Mouse (Mus musculus): Measurements from ENCODE around the gene Wdr5. TPM values are rescaled to one million over a fixed set of nuclear protein-coding genes. Genes with fewer than 3 reads are reported as not detected.

The Wdr5 gene
- polyA plus RNA-seq (2015; fragmentation: Nextera tagmentation; extraction: Ambion mirVana), result 49.6 and 50.2 TPM in 2 replicates

- Histone ChIP-seq H3K36me3 (peaks cover 11% of the 10 kb centered on the region), H3K4me1 (replicated peaks) (peaks cover 23% of the 10 kb centered on the region), H3K27ac (peak within 1 kb of the TSS; percentile 78), H3K9me3 (no peaks in the 10 kb centered on the region), H3K9ac (peak within 1 kb of the TSS; percentile 85), H3K27me3 (replicated peaks) (no peaks in the 10 kb centered on the region), H3K4me2 (replicated peaks) (peak within 1 kb of the TSS; percentile 92), H3K4me3 (replicated peaks) (peak within 1 kb of the TSS; percentile 88)
- under 1% methylated on average over 57 of the region's 57 CpGs for WGBS
- ATAC-seq, result peak; percentile 93
Observed at GRCm38 (mm10) chr2:27514639-27515328, at the start of gene Wdr5. Gene Wdr5 (plus strand): TSS chr2:27515157.

DNA sequence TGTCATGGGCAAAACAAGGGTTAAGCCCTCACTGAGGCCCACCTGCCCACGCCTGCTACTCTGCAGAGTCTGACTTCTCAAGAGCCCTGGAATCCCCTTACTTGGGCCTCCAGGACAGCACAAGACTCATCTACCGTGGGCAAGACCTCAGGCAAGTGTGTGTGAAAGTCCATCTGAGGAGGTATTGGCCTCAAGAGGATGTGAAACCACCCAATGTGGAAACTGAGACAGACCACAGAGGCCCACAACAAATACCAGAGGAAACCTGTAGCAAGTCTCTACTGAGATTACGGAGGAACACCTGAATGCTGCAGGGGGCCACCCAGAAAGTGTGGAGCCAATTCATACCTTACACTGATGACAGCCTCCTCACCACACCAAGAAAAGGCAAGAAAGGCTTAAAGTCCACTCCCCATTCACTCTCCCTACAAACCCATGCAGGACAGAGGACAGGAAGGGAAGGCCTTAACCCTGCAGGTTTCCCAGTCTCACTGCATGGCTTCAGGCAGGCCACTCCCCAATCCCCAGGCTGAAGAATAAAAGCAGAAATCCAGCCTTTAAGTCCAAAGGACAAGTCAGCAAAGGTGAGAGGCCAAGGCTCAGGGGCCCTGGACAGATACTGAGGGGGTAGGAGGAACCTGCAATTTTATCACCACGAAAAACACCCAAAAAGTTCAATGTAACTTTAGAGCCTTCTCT is 45.5 kb upstream of the Wdr5 start:
- H3K4me3 ChIP-seq (replicated peaks), result no peak overlapping the region
- H3K36me3 ChIP-seq, result peaks cover 5% of the 10 kb centered on the region
- peak overlapping the region; percentile 32 for H3K4me2 ChIP-seq (replicated peaks)
- no peaks in the 10 kb centered on the region for H3K9me3 ChIP-seq
- no peaks in the 10 kb centered on the region for H3K27me3 ChIP-seq (replicated peaks)
- peak overlapping the region; percentile 2; the same call in 1 of the 2 replicates for H3K9ac ChIP-seq
- WGBS, result 53% methylated on average over 4 of the region's 4 CpGs
- H3K4me1 ChIP-seq (replicated peaks), result peaks cover 65% of the 10 kb centered on the region
- peak overlapping the region; percentile 57 for H3K27ac ChIP-seq
- ATAC-seq, result peak; percentile 45; the same call in 1 of the 2 replicates

GRCm38 (mm10) chr2:27469991-27470355 is 45.0 kb upstream of the Wdr5 start:
- Histone ChIP-seq H3K27me3 (replicated peaks) (no peaks in the 10 kb centered on the region), H3K9ac (0 out of 2 replicates have a peak overlapping the region, but pooled peaks have one; percentile 8), H3K4me3 (replicated peaks) (no peak overlapping the region), H3K4me1 (replicated peaks) (peaks cover 65% of the 10 kb centered on the region), H3K4me2 (replicated peaks) (peak overlapping the region; percentile 32; the same call in 1 of the 2 replicates), H3K27ac (peak overlapping the region; percentile 57; the same call in 1 of the 2 replicates), H3K9me3 (no peaks in the 10 kb centered on the region), H3K36me3 (peaks cover 4% of the 10 kb centered on the region)
- ATAC-seq, result no peak
- 52% methylated on average over 3 of the region's 3 CpGs for whole genome bisulfite sequencing

DNA sequence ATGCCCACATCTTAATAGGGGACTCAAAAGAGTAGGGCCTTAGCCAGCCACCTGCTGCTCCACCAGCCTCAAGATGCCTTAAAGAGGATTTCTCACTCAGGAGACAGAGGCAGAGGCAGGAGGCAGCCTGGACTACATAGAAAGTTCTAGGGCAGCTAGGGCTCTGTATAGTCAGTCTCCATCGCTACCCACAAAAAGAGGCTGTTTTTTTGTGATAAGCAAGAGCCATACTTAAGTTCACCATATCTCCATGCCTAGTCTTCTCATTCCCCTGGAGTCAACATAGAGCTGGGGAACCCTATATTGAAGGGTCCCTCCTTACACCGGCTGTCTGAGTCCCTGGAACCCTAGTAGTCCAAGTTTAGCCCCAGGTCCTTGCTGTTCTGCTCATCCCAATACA is 44.4 kb upstream of the Wdr5 start:
- Histone ChIP-seq H3K4me3 (replicated peaks) (no peak overlapping the region), H3K27me3 (replicated peaks) (no peaks in the 10 kb centered on the region), H3K27ac (0 out of 2 replicates have a peak overlapping the region, but pooled peaks have one; percentile 57), H3K4me1 (replicated peaks) (peaks cover 65% of the 10 kb centered on the region), H3K9ac (0 out of 2 replicates have a peak overlapping the region, but pooled peaks have one; percentile 8), H3K9me3 (no peaks in the 10 kb centered on the region), H3K36me3 (peaks cover 4% of the 10 kb centered on the region), H3K4me2 (replicated peaks) (peak overlapping the region; percentile 32; the same call in 1 of the 2 replicates)
- no peak for ATAC-seq
- WGBS, result 91% methylated on average over 2 of the region's 2 CpGs

GRCm38 (mm10) chr2:27471170-27471584 is 43.8 kb upstream of the Wdr5 start:
- H3K27ac ChIP-seq, result no peak overlapping the region
- H3K4me2 ChIP-seq (replicated peaks), result 0 out of 2 replicates have a peak overlapping the region, but pooled peaks have one; percentile 32
- no peak overlapping the region for H3K9ac ChIP-seq
- peaks cover 4% of the 10 kb centered on the region for H3K36me3 ChIP-seq
- no peaks in the 10 kb centered on the region for H3K27me3 ChIP-seq (replicated peaks)
- H3K9me3 ChIP-seq, result no peaks in the 10 kb centered on the region
- H3K4me1 ChIP-seq (replicated peaks), result peaks cover 65% of the 10 kb centered on the region
- ATAC-seq, result no peak
- H3K4me3 ChIP-seq (replicated peaks), result no peak overlapping the region

DNA sequence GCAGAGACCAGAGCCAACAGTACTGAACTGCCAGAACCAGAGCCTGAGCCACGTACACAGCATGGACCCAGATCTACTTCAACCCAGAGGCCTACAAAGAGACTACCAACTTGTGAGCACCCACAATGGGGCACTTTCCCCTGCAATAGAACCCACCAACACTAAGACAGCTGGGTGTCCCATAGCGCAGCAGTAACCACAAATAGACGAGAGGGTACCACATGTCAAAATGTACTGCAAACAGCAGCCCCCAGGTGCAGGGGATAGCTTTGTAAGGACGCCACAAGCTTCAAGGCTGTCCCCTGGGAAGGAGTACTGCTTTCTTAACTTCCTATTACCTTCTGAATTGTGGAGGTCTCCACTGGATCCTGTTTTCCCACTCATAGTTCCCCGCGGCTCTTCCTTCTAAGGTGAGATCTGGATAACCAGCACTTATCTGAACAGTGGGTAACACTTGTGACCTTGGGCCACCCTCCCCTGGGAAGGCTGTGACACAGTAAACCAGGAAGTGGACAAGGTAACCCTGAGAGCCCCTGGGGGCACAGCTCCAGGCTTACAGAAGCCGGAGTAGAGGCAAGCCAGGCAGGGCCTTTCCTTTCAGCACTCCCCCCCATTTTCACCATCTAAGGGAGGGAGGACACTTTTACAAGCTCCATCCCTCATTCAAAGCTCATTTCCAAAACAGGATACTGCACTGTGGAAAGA is 41.7 kb upstream of the Wdr5 start:
- peaks cover 4% of the 10 kb centered on the region for H3K36me3 ChIP-seq
- peak overlapping the region; percentile 29; the same call in 1 of the 2 replicates for H3K27ac ChIP-seq
- peak overlapping the region; percentile 36; the same call in 1 of the 2 replicates for H3K9ac ChIP-seq
- H3K27me3 ChIP-seq (replicated peaks), result no peaks in the 10 kb centered on the region
- no peak for ATAC-seq
- H3K4me1 ChIP-seq (replicated peaks), result peaks cover 61% of the 10 kb centered on the region
- peak overlapping the region; percentile 99 for H3K4me3 ChIP-seq (replicated peaks)
- peak overlapping the region; percentile 75 for H3K4me2 ChIP-seq (replicated peaks)
- WGBS, result 57% methylated on average over 7 of the region's 7 CpGs
- H3K9me3 ChIP-seq, result no peaks in the 10 kb centered on the region

GRCm38 (mm10) chr2:27473911-27474310 is 41.0 kb upstream of the Wdr5 start:
- peak overlapping the region; percentile 96; the same call in 1 of the 2 replicates for H3K27ac ChIP-seq
- peak overlapping the region; percentile 75 for H3K4me2 ChIP-seq (replicated peaks)
- H3K4me3 ChIP-seq (replicated peaks), result peak overlapping the region; percentile 99
- WGBS, result 7% methylated on average over 4 of the region's 4 CpGs
- H3K36me3 ChIP-seq, result peaks cover 4% of the 10 kb centered on the region
- peaks cover 56% of the 10 kb centered on the region for H3K4me1 ChIP-seq (replicated peaks)
- no peak for ATAC-seq
- H3K9me3 ChIP-seq, result no peaks in the 10 kb centered on the region
- H3K27me3 ChIP-seq (replicated peaks), result no peaks in the 10 kb centered on the region
- H3K9ac ChIP-seq, result peak overlapping the region; percentile 99

DNA sequence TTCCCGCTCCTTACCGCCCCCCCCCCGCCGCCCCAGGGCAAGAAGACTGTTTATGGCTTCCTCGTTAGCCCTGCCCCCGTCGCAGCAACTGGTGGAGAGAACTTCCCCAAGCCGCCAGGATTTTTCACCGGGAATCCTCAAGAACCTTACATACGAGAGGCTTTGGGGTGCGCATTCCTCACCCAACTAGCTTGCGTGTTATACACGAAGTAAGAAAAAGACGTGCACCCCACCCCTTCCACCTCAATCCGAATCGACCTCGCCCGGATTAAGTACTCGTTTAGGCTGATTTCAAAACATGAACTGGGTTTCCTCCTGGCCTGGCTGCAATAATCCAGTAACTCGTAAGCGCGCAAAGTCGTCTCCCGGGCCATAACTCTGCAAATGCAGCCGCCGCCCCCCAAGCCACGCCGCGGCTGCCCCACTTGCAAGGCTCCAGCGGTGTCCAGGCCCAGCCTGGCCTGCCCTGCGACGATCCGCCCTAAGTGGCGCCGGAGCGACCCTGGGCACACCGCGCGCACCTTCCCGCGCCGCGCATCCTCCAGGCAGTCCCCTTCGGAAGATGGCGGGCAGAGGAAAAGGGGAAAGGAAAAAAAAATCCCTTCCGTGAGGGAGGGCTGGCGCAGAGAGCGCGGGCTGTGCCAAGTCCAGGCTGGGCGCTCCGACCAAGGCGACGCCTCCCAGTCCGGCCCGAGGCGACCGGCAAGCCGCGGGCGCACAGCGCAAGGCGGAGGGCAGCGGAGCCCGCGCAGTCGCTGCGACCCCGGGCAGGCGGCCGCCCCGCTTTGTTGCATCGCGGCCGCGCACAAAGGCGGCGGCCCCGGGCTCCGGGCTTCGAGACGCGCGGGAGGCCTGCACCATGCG is 40.1 kb upstream of the Wdr5 start:
- H3K36me3 ChIP-seq, result peaks cover 4% of the 10 kb centered on the region
- H3K27ac ChIP-seq, result peak overlapping the region; percentile 96
- H3K9ac ChIP-seq, result peak overlapping the region; percentile 99
- no peaks in the 10 kb centered on the region for H3K9me3 ChIP-seq
- peak; percentile 44 for ATAC-seq
- peak overlapping the region; percentile 99 for H3K4me3 ChIP-seq (replicated peaks)
- peak overlapping the region; percentile 75 for H3K4me2 ChIP-seq (replicated peaks)
- under 1% methylated on average over 82 of the region's 84 CpGs for WGBS
- H3K4me1 ChIP-seq (replicated peaks), result peaks cover 47% of the 10 kb centered on the region
- no peaks in the 10 kb centered on the region for H3K27me3 ChIP-seq (replicated peaks)

GRCm38 (mm10) chr2:27475495-27476302 is 39.3 kb upstream of the Wdr5 start:
- Histone ChIP-seq H3K4me3 (replicated peaks) (peak overlapping the region; percentile 99), H3K4me2 (replicated peaks) (peak overlapping the region; percentile 75), H3K9me3 (no peaks in the 10 kb centered on the region), H3K27ac (peak overlapping the region; percentile 96), H3K27me3 (replicated peaks) (no peaks in the 10 kb centered on the region), H3K4me1 (replicated peaks) (peaks cover 39% of the 10 kb centered on the region), H3K36me3 (peaks cover 4% of the 10 kb centered on the region), H3K9ac (peak overlapping the region; percentile 99)
- peak; percentile 98 for ATAC-seq
- under 1% methylated on average over 96 of the region's 96 CpGs for WGBS

- Histone ChIP-seq H3K36me3 (peaks cover 4% of the 10 kb centered on the region), H3K4me3 (replicated peaks) (peak overlapping the region; percentile 99), H3K27me3 (replicated peaks) (no peaks in the 10 kb centered on the region), H3K4me1 (replicated peaks) (peaks cover 30% of the 10 kb centered on the region), H3K27ac (peak overlapping the region; percentile 92), H3K9ac (peak overlapping the region; percentile 51), H3K9me3 (no peaks in the 10 kb centered on the region), H3K4me2 (replicated peaks) (peak overlapping the region; percentile 67)
- no peak for ATAC-seq
- WGBS, result 24% methylated on average over 11 of the region's 11 CpGs
Observed at GRCm38 (mm10) chr2:27476303-27477192, 38.4 kb upstream of the Wdr5 start.
